ENCODE assay signal across 21 mouse cellular contexts in the genomic region with DNA sequence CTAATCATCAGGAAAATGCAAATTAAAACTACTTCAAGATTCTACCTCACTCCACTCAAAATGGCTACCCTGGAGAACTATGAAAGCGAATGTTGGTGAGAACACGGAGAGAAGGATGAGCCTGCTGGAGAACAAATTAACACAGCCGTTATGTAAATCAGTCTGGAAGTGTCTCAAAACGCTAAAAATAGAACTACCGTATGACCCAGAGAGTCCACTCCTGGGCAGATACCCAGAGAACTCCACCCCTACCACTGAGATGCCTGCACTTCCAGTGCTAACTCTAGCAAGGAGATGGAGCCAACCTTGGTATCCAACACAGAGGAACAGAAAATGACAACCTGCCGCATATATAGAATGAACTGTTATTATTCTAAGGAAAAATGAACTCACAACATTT.
DNase-seq lines count a peak whose midpoint lies in the region; ATAC-seq and TF ChIP-seq lines count a peak whose summit lies in the region.
"Had no signal": no experiment of that assay in that cellular context is flagged by ENCODE, and none has a peak within 500 bp of the region (broad histone marks: within the 10 kb centered on the region; RNA-seq: fewer than 3 reads in every experiment).

No protein-coding gene starts in this region.

- H3K9ac ChIP-seq in kidney, embryonic 14.5 days (ENCODE audit: low read depth, low read length), result no peak overlapping the region
- H3K9ac ChIP-seq: heart, embryonic 13.5 days; limb, embryonic 12.5 days; liver, postnatal 0 days had no signal

- peak; percentile 8 to 17 for DNase-seq in cerebellum, postnatal 36 days
- DNase-seq in cerebellum, adult 11-12 months, result no peak
- peak; percentile 71 for DNase-seq in kidney, adult 2 months
- peak; percentile 20 for DNase-seq in heart, embryonic 10.5 days (ENCODE audit: low spot score)
- DNase-seq in heart, postnatal 4 days, result peak; percentile 17
- DNase-seq in thymus, postnatal 36 days, result no peak
- DNase-seq: adrenal gland, adult 8-10 months; gastrocnemius, postnatal 14 days; kidney, postnatal 4 days; liver, postnatal 0 days; thymus, postnatal 25 days had no signal

- H3K4me3 ChIP-seq in kidney, adult 2 months (ENCODE audit: insufficient read depth, low read depth, low read length), result no peak overlapping the region
- H3K4me3 ChIP-seq in kidney, embryonic 14.5 days (ENCODE audit: low read length), result no peak overlapping the region
- H3K4me3 ChIP-seq in heart, embryonic 10.5 days, result no peak overlapping the region
- H3K4me3 ChIP-seq: forebrain, embryonic 10.5 days; heart, embryonic 13.5 days; limb, embryonic 12.5 days had no signal

- no peak for ATAC-seq in kidney, embryonic 14.5 days (ENCODE audit: low FRiP score, low TSS enrichment)
- ATAC-seq: activated CD4-positive, CD25-positive, alpha-beta regulatory T cell, adult 4 months; forebrain, embryonic 16.5 days; intestine, postnatal 0 days; liver, postnatal 0 days; lung, postnatal 0 days had no signal

- no peak for TF ChIP-seq POLR2A in kidney, adult 2 months (IDR thresholded peaks at IDR 0.05; ENCODE audit: low read depth, low read length)

- no peaks in the 10 kb centered on the region for H3K36me3 ChIP-seq in kidney, adult 2 months (ENCODE audit: control insufficient read depth, insufficient read depth, low read length)
- no peaks in the 10 kb centered on the region for H3K36me3 ChIP-seq in kidney, embryonic 14.5 days (ENCODE audit: control insufficient read depth, insufficient read depth, low read length)
- no peaks in the 10 kb centered on the region for H3K36me3 ChIP-seq in heart, embryonic 10.5 days
- H3K36me3 ChIP-seq: forebrain, embryonic 10.5 days; heart, embryonic 13.5 days; limb, embryonic 12.5 days had no signal

- no peak overlapping the region for H3K27ac ChIP-seq in kidney, adult 2 months (ENCODE audit: insufficient read depth, low read depth, low read length)
- no peak overlapping the region for H3K27ac ChIP-seq in kidney, embryonic 14.5 days (ENCODE audit: low read depth, low read length)
- H3K27ac ChIP-seq in heart, embryonic 10.5 days, result no peak overlapping the region
- H3K27ac ChIP-seq: forebrain, embryonic 10.5 days; heart, embryonic 13.5 days; limb, embryonic 12.5 days had no signal

- WGBS in kidney, adult 2 months, result 55% methylated on average over 6 of the region's 6 CpGs
- 75% methylated on average over 6 of the region's 6 CpGs for WGBS in kidney, embryonic 14.5 days
- WGBS in heart, embryonic 10.5 days, result 65% methylated on average over 6 of the region's 6 CpGs

- no peak overlapping the region for H3K4me2 ChIP-seq in kidney, embryonic 14.5 days (replicated peaks; ENCODE audit: low read depth, low read length)
- H3K4me2 ChIP-seq: heart, embryonic 13.5 days; limb, embryonic 12.5 days; liver, embryonic 11.5 days; midbrain, embryonic 11.5 days had no signal

- H3K9me3 ChIP-seq in kidney, embryonic 14.5 days (ENCODE audit: control insufficient read depth, low read length), result no peaks in the 10 kb centered on the region
- H3K9me3 ChIP-seq in heart, embryonic 10.5 days, result no peaks in the 10 kb centered on the region
- H3K9me3 ChIP-seq: forebrain, embryonic 10.5 days; heart, embryonic 13.5 days; limb, embryonic 12.5 days had no signal

- TF ChIP-seq CTCF in kidney, adult 2 months (conservative IDR thresholded peaks at IDR 0.05; ENCODE audit: insufficient read depth, insufficient read length, low read depth, low read length), result no peak

- H3K4me1 ChIP-seq in kidney, adult 2 months (ENCODE audit: control insufficient read depth, insufficient read depth, low read length), result no peaks in the 10 kb centered on the region
- no peaks in the 10 kb centered on the region for H3K4me1 ChIP-seq in kidney, embryonic 14.5 days (ENCODE audit: control insufficient read depth, insufficient read depth, low read length)
- H3K4me1 ChIP-seq in heart, embryonic 10.5 days, result no peaks in the 10 kb centered on the region
- H3K4me1 ChIP-seq: forebrain, embryonic 10.5 days; limb, embryonic 12.5 days had no signal

- H3K27me3 ChIP-seq in kidney, adult 2 months (replicated peaks; ENCODE audit: control insufficient read depth, insufficient read depth, low read length), result no peaks in the 10 kb centered on the region; the same call in 1 of the 2 replicates
- H3K27me3 ChIP-seq in kidney, embryonic 14.5 days (ENCODE audit: control insufficient read depth, insufficient read depth, low read length), result no peaks in the 10 kb centered on the region
- H3K27me3 ChIP-seq in heart, embryonic 10.5 days (ENCODE audit: insufficient read depth, poor library complexity, severe bottlenecking), result no peaks in the 10 kb centered on the region
- H3K27me3 ChIP-seq: heart, embryonic 13.5 days; limb, embryonic 12.5 days had no signal

Comparison
In these comparisons a context has a peak if more than half of its experiments do, and no peak if none do; other contexts are left out.
1. DNase-seq: peak in cerebellum, postnatal 36 days (2 of 2), kidney, adult 2 months (single experiment), heart, embryonic 10.5 days (single experiment) and heart, postnatal 4 days (single experiment); none in cerebellum, adult 11-12 months (single experiment) and thymus, postnatal 36 days (0 of 2).